Mouse (Mus musculus): ENCODE measurements at regions not wholly inside any gene's neighbourhood (a gene's known extent, or its start where the extent isn't known, plus 50 kb on each side); places are given as distances from the start of the nearest gene placed in this dataset.
A peak's percentile ranks its signal among the peaks of the same experiment; 100 is the strongest.

- DNase-seq: no peak
Observed at GRCm38 (mm10) chr11:114548658-114549057, 119.7 kb upstream of the Rpl38 start.

- DNase-seq: no peak
Observed at GRCm38 (mm10) chr11:114544212-114544611, 124.1 kb upstream of the Rpl38 start.

- DNase-seq: no peak
Observed at GRCm38 (mm10) chr11:114542167-114542566, 126.2 kb upstream of the Rpl38 start.

GRCm38 (mm10) chr11:114540503-114540902, 127.8 kb upstream of the Rpl38 start:
- no peak for DNase-seq

- DNase-seq: no peak
Observed at GRCm38 (mm10) chr11:114536616-114537493, 131.5 kb upstream of the Rpl38 start.

GRCm38 (mm10) chr11:114535900-114536299, 132.4 kb upstream of the Rpl38 start:
- DNase-seq: no peak

GRCm38 (mm10) chr11:114534436-114534835, 133.9 kb upstream of the Rpl38 start:
- no peak for DNase-seq

- DNase-seq: no peak
Observed at GRCm38 (mm10) chr11:114531241-114531765, 137.0 kb upstream of the Rpl38 start.

- no peak for DNase-seq
Observed at GRCm38 (mm10) chr11:114528937-114529772, 139.2 kb upstream of the Rpl38 start.

- peak; percentile 84 for DNase-seq
Observed at GRCm38 (mm10) chr11:114523444-114524238, 144.7 kb upstream of the Rpl38 start.

- no peak for DNase-seq
Observed at GRCm38 (mm10) chr11:114515278-114515677, 153.0 kb upstream of the Rpl38 start.

GRCm38 (mm10) chr11:114514126-114514525, 154.2 kb upstream of the Rpl38 start:
- no peak for DNase-seq

GRCm38 (mm10) chr11:114513446-114513845, 154.9 kb upstream of the Rpl38 start:
- no peak for DNase-seq

GRCm38 (mm10) chr11:114511994-114512393, 156.3 kb upstream of the Rpl38 start:
- no peak for DNase-seq

- DNase-seq: no peak
Observed at GRCm38 (mm10) chr11:114502562-114502961, 165.8 kb upstream of the Rpl38 start.

GRCm38 (mm10) chr11:114501869-114502540, 166.3 kb upstream of the Rpl38 start:
- DNase-seq: no peak

GRCm38 (mm10) chr11:114500416-114500815, 167.9 kb upstream of the Rpl38 start:
- no peak for DNase-seq

GRCm38 (mm10) chr11:114499665-114500064, 168.7 kb upstream of the Rpl38 start:
- DNase-seq: no peak

GRCm38 (mm10) chr11:114495520-114495921, 172.8 kb upstream of the Rpl38 start:
- DNase-seq: no peak

GRCm38 (mm10) chr11:114486455-114486854, 181.9 kb upstream of the Rpl38 start:
- DNase-seq: no peak

- DNase-seq: no peak
Observed at GRCm38 (mm10) chr11:114485429-114485828, 182.9 kb upstream of the Rpl38 start.

GRCm38 (mm10) chr11:114484668-114484953, 183.7 kb upstream of the Rpl38 start:
- DNase-seq: no peak
